Mouse (Mus musculus): ENCODE data around the gene Lef1.

GRCm38 (mm10) chr3:131105362-131105761 is 4.9 kb upstream of the Lef1 start:
- TF ChIP-seq MYOD1 (IDR thresholded peaks at IDR 0.05; ENCODE audit: control insufficient read depth in 1 of 3, insufficient read length in 2 of 3, low read depth in 2 of 3) (no peak), POLR2A (IDR thresholded peaks at IDR 0.05; ENCODE audit: insufficient read length, low read depth) (no peak), E2F4 (IDR thresholded peaks at IDR 0.05; ENCODE audit: insufficient read depth) (no peak), POLR2AphosphoS2 (IDR thresholded peaks at IDR 0.05; ENCODE audit: insufficient read length, low read depth) (no peak), MYOG (IDR thresholded peaks at IDR 0.05; ENCODE audit: control insufficient read depth in 1 of 3, insufficient read depth in 1 of 3, insufficient read length in 2 of 3, low read depth in 2 of 3) (no peak), TCF3 (IDR thresholded peaks at IDR 0.05; ENCODE audit: insufficient read length, low read depth) (no peak), USF1 (IDR thresholded peaks at IDR 0.05; ENCODE audit: low read depth) (no peak), CEBPB (IDR thresholded peaks at IDR 0.05; ENCODE audit: insufficient read depth, poor library complexity, severe bottlenecking) (no peak), MAX (IDR thresholded peaks at IDR 0.05; ENCODE audit: low read depth) (no peak), TCF12 (IDR thresholded peaks at IDR 0.05; ENCODE audit: insufficient read depth, poor library complexity, severe bottlenecking) (no peak), REST (IDR thresholded peaks at IDR 0.05; ENCODE audit: insufficient read depth, insufficient read length) (no peak), SRF (IDR thresholded peaks at IDR 0.05; ENCODE audit: control insufficient read depth, insufficient read length, low read depth) (no peak)
